17 mouse cellular contexts compared by ENCODE assay signal in genomic region chr13:117165071-117165470, GRCm38 (mm10). TPM values are rescaled to one million over a fixed set of nuclear protein-coding genes. Genes with fewer than 3 reads are reported as not detected.
DNase-seq lines count a peak whose midpoint lies in the region; ATAC-seq and TF ChIP-seq lines count a peak whose summit lies in the region.
"Had no signal": no experiment of that assay in that cellular context is flagged by ENCODE, and none has a peak within 500 bp of the region (broad histone marks: within the 10 kb centered on the region; RNA-seq: fewer than 3 reads in every experiment).

No protein-coding gene starts in this region.

- no peak for ATAC-seq in intestine, postnatal 0 days
- no peak for ATAC-seq in intestine, embryonic 16.5 days
- ATAC-seq in activated CD4-positive, CD25-positive, alpha-beta regulatory T cell, adult 4 months: peak; percentile 43
- ATAC-seq in midbrain, embryonic 13.5 days: no peak

- H3K4me3 ChIP-seq in intestine, postnatal 0 days (ENCODE audit: low read depth, low read length): no peak overlapping the region
- H3K4me3 ChIP-seq in intestine, embryonic 16.5 days (ENCODE audit: low read length): no peak overlapping the region
- H3K4me3 ChIP-seq in E14TG2a.4 (replicated peaks; ENCODE audit: low read length): no peak overlapping the region
- no peak overlapping the region for H3K4me3 ChIP-seq in midbrain, embryonic 13.5 days (replicated peaks)
- H3K4me3 ChIP-seq: forebrain, embryonic 10.5 days; heart, embryonic 15.5 days; hindbrain, embryonic 12.5 days; limb, embryonic 12.5 days; neural tube, embryonic 13.5 days had no signal

- no peaks in the 10 kb centered on the region for H3K36me3 ChIP-seq in intestine, postnatal 0 days (ENCODE audit: control insufficient read depth, insufficient read depth)
- no peaks in the 10 kb centered on the region for H3K36me3 ChIP-seq in intestine, embryonic 16.5 days (ENCODE audit: control insufficient read depth, insufficient read depth, low read length)
- H3K36me3 ChIP-seq in E14TG2a.4 (ENCODE audit: insufficient read depth, low read length): no peaks in the 10 kb centered on the region
- H3K36me3 ChIP-seq in midbrain, embryonic 13.5 days: no peaks in the 10 kb centered on the region
- H3K36me3 ChIP-seq: forebrain, embryonic 10.5 days; heart, embryonic 15.5 days; hindbrain, embryonic 12.5 days; limb, embryonic 12.5 days; neural tube, embryonic 13.5 days had no signal

- H3K4me2 ChIP-seq in intestine, postnatal 0 days (replicated peaks; ENCODE audit: low read depth): no peak overlapping the region
- H3K4me2 ChIP-seq in intestine, embryonic 16.5 days (ENCODE audit: low read depth, low read length): no peak overlapping the region
- H3K4me2 ChIP-seq in midbrain, embryonic 13.5 days (replicated peaks): no peak overlapping the region
- H3K4me2 ChIP-seq: heart, embryonic 15.5 days; hindbrain, embryonic 12.5 days; limb, embryonic 12.5 days; neural tube, embryonic 13.5 days had no signal

- 0 out of 2 replicates have a peak, but pooled peaks have one; percentile 9 for TF ChIP-seq CTCF in intestine, postnatal 0 days (IDR thresholded peaks at IDR 0.05; ENCODE audit: low read depth)
- TF ChIP-seq CTCF in E14TG2a.4 (conservative IDR thresholded peaks at IDR 0.05; ENCODE audit: low read length): peak; percentile 20

- no peaks in the 10 kb centered on the region for H3K27me3 ChIP-seq in intestine, postnatal 0 days (replicated peaks; ENCODE audit: control insufficient read depth, insufficient read depth, low read length)
- H3K27me3 ChIP-seq in intestine, embryonic 16.5 days (replicated peaks; ENCODE audit: control insufficient read depth, insufficient read depth, low read length): no peaks in the 10 kb centered on the region
- no peaks in the 10 kb centered on the region for H3K27me3 ChIP-seq in E14TG2a.4 (ENCODE audit: insufficient read depth, low read length)
- H3K27me3 ChIP-seq in midbrain, embryonic 13.5 days: no peaks in the 10 kb centered on the region
- H3K27me3 ChIP-seq: heart, embryonic 15.5 days; hindbrain, embryonic 12.5 days; limb, embryonic 12.5 days; neural tube, embryonic 13.5 days had no signal

- H3K27ac ChIP-seq in intestine, postnatal 0 days (ENCODE audit: low read depth, low read length): no peak overlapping the region
- H3K27ac ChIP-seq in intestine, embryonic 16.5 days (ENCODE audit: low read length): no peak overlapping the region
- H3K27ac ChIP-seq in midbrain, embryonic 13.5 days: no peak overlapping the region
- H3K27ac ChIP-seq: forebrain, embryonic 10.5 days; heart, embryonic 15.5 days; hindbrain, embryonic 12.5 days; limb, embryonic 12.5 days; neural tube, embryonic 13.5 days had no signal

- DNase-seq in 3T3-L1 (ENCODE audit: low read depth, low spot score): peak; percentile 28
- DNase-seq in spleen, adult 18-20 months: no peak
- DNase-seq in spleen, postnatal 14 days (ENCODE audit: low spot score in 2 of 2): no peak
- DNase-seq: cerebellum, adult 11 months; kidney, adult 11 months; lung, adult 18-20 months had no signal

- no peaks in the 10 kb centered on the region for H3K9me3 ChIP-seq in intestine, postnatal 0 days (ENCODE audit: control insufficient read depth)
- no peaks in the 10 kb centered on the region for H3K9me3 ChIP-seq in intestine, embryonic 16.5 days (ENCODE audit: control insufficient read depth, low read length)
- no peaks in the 10 kb centered on the region for H3K9me3 ChIP-seq in E14TG2a.4 (ENCODE audit: low read length)
- H3K9me3 ChIP-seq in midbrain, embryonic 13.5 days: no peaks in the 10 kb centered on the region
- H3K9me3 ChIP-seq: forebrain, embryonic 10.5 days; heart, embryonic 15.5 days; hindbrain, embryonic 12.5 days; limb, embryonic 12.5 days had no signal

- H3K4me1 ChIP-seq in intestine, postnatal 0 days (replicated peaks; ENCODE audit: control insufficient read depth, insufficient read depth, low read length): no peaks in the 10 kb centered on the region
- H3K4me1 ChIP-seq in intestine, embryonic 16.5 days (ENCODE audit: control insufficient read depth, insufficient read depth, low read length): no peaks in the 10 kb centered on the region
- H3K4me1 ChIP-seq in E14TG2a.4 (replicated peaks; ENCODE audit: low read depth, low read length): no peaks in the 10 kb centered on the region
- no peaks in the 10 kb centered on the region for H3K4me1 ChIP-seq in midbrain, embryonic 13.5 days (replicated peaks)
- H3K4me1 ChIP-seq: forebrain, embryonic 10.5 days; heart, embryonic 15.5 days; hindbrain, embryonic 12.5 days; limb, embryonic 12.5 days; neural tube, embryonic 13.5 days had no signal

- H3K9ac ChIP-seq in intestine, postnatal 0 days (ENCODE audit: low read depth, low read length): no peak overlapping the region
- no peak overlapping the region for H3K9ac ChIP-seq in intestine, embryonic 16.5 days (ENCODE audit: low read depth, low read length)
- H3K9ac ChIP-seq in midbrain, embryonic 13.5 days (replicated peaks): no peak overlapping the region
- H3K9ac ChIP-seq: heart, embryonic 15.5 days; hindbrain, embryonic 12.5 days; limb, embryonic 12.5 days; neural tube, embryonic 13.5 days had no signal

- WGBS in intestine, postnatal 0 days: 92% methylated on average over 8 of the region's 8 CpGs
- 92% methylated on average over 8 of the region's 8 CpGs for WGBS in intestine, embryonic 16.5 days
- 91% methylated on average over 8 of the region's 8 CpGs for WGBS in midbrain, embryonic 13.5 days

RNA-seq across cellular contexts. Expression of gene Emb, which starts 43.3 kb away (rescaled TPM):
- polyA plus RNA-seq in intestine, postnatal 0 days (2015; fragmentation: Nextera tagmentation; extraction: Ambion mirVana): 2.8 TPM in 2 replicates
- 8.3 and 9.2 TPM in 2 replicates for polyA plus RNA-seq in intestine, embryonic 16.5 days (2015; fragmentation: Nextera tagmentation; extraction: Ambion mirVana)
- polyA plus RNA-seq in activated CD4-positive, CD25-positive, alpha-beta regulatory T cell, adult 4 months (2017; shearing (Covaris generic)): 100 to 1,000 TPM; 174 to 197 TPM
- polyA plus RNA-seq in midbrain, embryonic 13.5 days (2015; fragmentation: Nextera tagmentation; extraction: Ambion mirVana): 13.4 and 14.4 TPM in 2 replicates

RNA-seq across cellular contexts. Expression of gene Gm17509, which starts 55.8 kb away (rescaled TPM):
- polyA plus RNA-seq in intestine, postnatal 0 days (2015; fragmentation: Nextera tagmentation; extraction: Ambion mirVana): not detected in 2 replicates
- not detected in 2 replicates for polyA plus RNA-seq in intestine, embryonic 16.5 days (2015; fragmentation: Nextera tagmentation; extraction: Ambion mirVana)
- under 1 TPM; 0.27 to 0.38 TPM for polyA plus RNA-seq in activated CD4-positive, CD25-positive, alpha-beta regulatory T cell, adult 4 months (2017; shearing (Covaris generic))
- polyA plus RNA-seq in midbrain, embryonic 13.5 days (2015; fragmentation: Nextera tagmentation; extraction: Ambion mirVana): 0.68 and 0.71 TPM in 2 replicates
- polyA plus RNA-seq: heart, embryonic 15.5 days; large intestine, adult 2 months had no signal

Comparison
In these comparisons a context has a peak if more than half of its experiments do, and no peak if none do; other contexts are left out.
1. RNA of gene Emb, which starts 43.3 kb away (polyA plus RNA-seq): 174 to 197 TPM in activated CD4-positive, CD25-positive, alpha-beta regulatory T cell, adult 4 months; 13.4 to 14.4 TPM in midbrain, embryonic 13.5 days, 8.3 to 9.2 TPM in intestine, embryonic 16.5 days and 2.8 TPM in intestine, postnatal 0 days; every median in the first group is over 10 times any median in the second.